Mouse (Mus musculus) gastrocnemius, postnatal 4 days (tissue): ENCODE data around the gene Klf4. TPM values are rescaled to one million over a fixed set of nuclear protein-coding genes. Genes with fewer than 3 reads are reported as not detected.

Experiments used
- DNase-seq, 2 experiments: peaks; one replicate each; pipeline ENCODE4 v3.0.0; 2021 to 2022; ENCODE audit warnings: low spot score in 2 of 2, mixed read lengths in 2 of 2
- long read RNA-seq, 2 experiments: library from polyadenylated mRNA; stranded (forward); transcript quantifications; one replicate each; pipeline ENCODE4 v2.0.0; 2021
- total RNA-seq, 2 experiments: library from RNA; stranded (reverse); gene quantifications; 2 replicates each; pipeline ENCODE4 v1.2.3; 2021

The Klf4 gene
- 10 to 100 TPM; 33.8 to 49.3 TPM for total RNA-seq
- long read RNA-seq, experiment 1, transcript Klf4-201 (5 exons, 3,029 nt), result major isoform, 26 of 41 reads
- long read RNA-seq, experiment 1, partial matches to known transcripts, result 8 of 41 reads
- long read RNA-seq, experiment 1, other reads (novel, unspliced or antisense), result 7 of 41 reads
- long read RNA-seq, experiment 2, transcript Klf4-201 (5 exons, 3,029 nt), result major isoform, 20 of 29 reads
- long read RNA-seq, experiment 2, partial matches to known transcripts, result 9 of 29 reads
- long read RNA-seq, experiment 2, other reads (novel, unspliced or antisense), result 0 of 29 reads

GRCm38 (mm10) chr4:55532407-55533195 lies at the start of gene Klf4:
TSS of gene Klf4 (minus strand) at chr4:55532466.
- peak; percentile 94 to 95 for DNase-seq

GRCm38 (mm10) chr4:55571432-55571831 lies 39.2 kb upstream of the Klf4 start:
- no peak for DNase-seq

- DNase-seq, result no peak
Measured at GRCm38 (mm10) chr4:55567986-55568385, 35.7 kb upstream of the Klf4 start.

GRCm38 (mm10) chr4:55567575-55567974 lies 35.3 kb upstream of the Klf4 start:
- no peak for DNase-seq

- DNase-seq, result no peak
Measured at GRCm38 (mm10) chr4:55564317-55564716, 32.1 kb upstream of the Klf4 start.

- DNase-seq, result peak in 1 of 2 experiments; percentile 20
Measured at GRCm38 (mm10) chr4:55563050-55563449, 30.8 kb upstream of the Klf4 start.

- no peak for DNase-seq
Measured at GRCm38 (mm10) chr4:55562062-55562461, 29.8 kb upstream of the Klf4 start.

- no peak for DNase-seq
Measured at GRCm38 (mm10) chr4:55546869-55547268, 14.6 kb upstream of the Klf4 start.

- DNase-seq, result no peak
Measured at GRCm38 (mm10) chr4:55542753-55543152, 10.5 kb upstream of the Klf4 start.

- no peak for DNase-seq
Measured at GRCm38 (mm10) chr4:55541654-55542053, 9.4 kb upstream of the Klf4 start.

GRCm38 (mm10) chr4:55541221-55541620 lies 9.0 kb upstream of the Klf4 start:
- no peak for DNase-seq

GRCm38 (mm10) chr4:55535012-55535411 lies 2.7 kb upstream of the Klf4 start:
- no peak for DNase-seq

GRCm38 (mm10) chr4:55534510-55534909 lies 2.2 kb upstream of the Klf4 start:
- no peak for DNase-seq

GRCm38 (mm10) chr4:55533803-55534254 lies 1.6 kb upstream of the Klf4 start:
- DNase-seq, result peak in 1 of 2 experiments; percentile 21

- DNase-seq, result peak in 1 of 2 experiments; percentile 17
Measured at GRCm38 (mm10) chr4:55533196-55533802, 1.0 kb upstream of the Klf4 start.

- DNase-seq, result no peak
Measured at GRCm38 (mm10) chr4:55531856-55532406, 335 bp downstream of the Klf4 start.

GRCm38 (mm10) chr4:55531096-55531855 lies 990 bp downstream of the Klf4 start:
- peak; percentile 35 to 65 for DNase-seq

- DNase-seq, result no peak
Measured at GRCm38 (mm10) chr4:55530731-55531095, 1.6 kb downstream of the Klf4 start.

- peak; percentile 62 to 76 for DNase-seq
Measured at GRCm38 (mm10) chr4:55530236-55530635, 2.0 kb downstream of the Klf4 start.

GRCm38 (mm10) chr4:55528404-55528803 lies 3.9 kb downstream of the Klf4 start:
- DNase-seq, result no peak

GRCm38 (mm10) chr4:55527931-55528330 lies 4.3 kb downstream of the Klf4 start:
- no peak for DNase-seq
